Mouse (Mus musculus) heart, adult 8-10 months (tissue): Measurements from ENCODE around the gene Umad1. TPM values are rescaled to one million over a fixed set of nuclear protein-coding genes. Genes with fewer than 3 reads are reported as not detected.
A peak's percentile ranks its signal among the peaks of the same experiment; 100 is the strongest.

Experiments used
- DNase-seq: peaks from one replicate; pipeline ENCODE4 v3.0.0; 2022; ENCODE audit warnings: low spot score
- total RNA-seq, 4 experiments: library from RNA; stranded (reverse); gene quantifications; 2 replicates each; pipeline ENCODE4 v1.2.4; 2022

The Umad1 gene
- 10 to 100 TPM; 11.8 to 14.6 (median 13.0) TPM for total RNA-seq

GRCm38 (mm10) chr6:8259004-8259666 lies at the start of gene Umad1, which contains the start of the genes Rpa3 and Gm45062:
Umad1 (plus strand) TSS chr6:8259288.
Rpa3 (minus strand) TSS chr6:8259173.
Gm45062 (plus strand) TSS chr6:8259450.
- DNase-seq, result peak; percentile 98

GRCm38 (mm10) chr6:8209866-8210186 lies 49.3 kb upstream of the Umad1 start:
- peak; percentile 14 for DNase-seq

- DNase-seq, result no peak
Measured at GRCm38 (mm10) chr6:8210661-8211060, 48.4 kb upstream of the Umad1 start.

GRCm38 (mm10) chr6:8227035-8227434 lies 32.1 kb upstream of the Umad1 start:
- no peak for DNase-seq

GRCm38 (mm10) chr6:8228596-8228995 lies 30.5 kb upstream of the Umad1 start:
- DNase-seq, result no peak

- no peak for DNase-seq
Measured at GRCm38 (mm10) chr6:8258316-8258715, 772 bp upstream of the Umad1 start.

GRCm38 (mm10) chr6:8259667-8260044 lies 568 bp downstream of the Umad1 start:
- no peak for DNase-seq

GRCm38 (mm10) chr6:8271047-8271446 lies 12.0 kb downstream of the Umad1 start:
- DNase-seq, result no peak

- peak; percentile 45 for DNase-seq
Measured at GRCm38 (mm10) chr6:8274387-8275054, 15.4 kb downstream of the Umad1 start.

GRCm38 (mm10) chr6:8275098-8275497 lies 16.0 kb downstream of the Umad1 start:
- DNase-seq, result peak; percentile 75

- DNase-seq, result no peak
Measured at GRCm38 (mm10) chr6:8276431-8276830, 17.3 kb downstream of the Umad1 start.

GRCm38 (mm10) chr6:8278426-8279002 lies 19.4 kb downstream of the Umad1 start:
- DNase-seq, result no peak

GRCm38 (mm10) chr6:8283255-8283654 lies 24.2 kb downstream of the Umad1 start:
- DNase-seq, result no peak

GRCm38 (mm10) chr6:8285401-8285960 lies 26.4 kb downstream of the Umad1 start:
- no peak for DNase-seq

GRCm38 (mm10) chr6:8286146-8286545 lies 27.1 kb downstream of the Umad1 start:
- no peak for DNase-seq

- DNase-seq, result no peak
Measured at GRCm38 (mm10) chr6:8288755-8289580, 29.9 kb downstream of the Umad1 start.

GRCm38 (mm10) chr6:8294048-8294784 lies 35.1 kb downstream of the Umad1 start:
- DNase-seq, result no peak

GRCm38 (mm10) chr6:8299066-8299863 lies 40.2 kb downstream of the Umad1 start:
- DNase-seq, result no peak

- DNase-seq, result no peak
Measured at GRCm38 (mm10) chr6:8307878-8308775, 49.0 kb downstream of the Umad1 start.
